In genomic region chr16:66900664-66901063, GRCm38 (mm10) we compare ENCODE assay signal across 14 mouse cellular contexts.
A peak's percentile ranks its signal among the peaks of the same experiment; 100 is the strongest.
DNase-seq lines count a peak whose midpoint lies in the region; ATAC-seq lines count a peak whose summit lies in the region.
"Had no signal": no experiment of that assay in that cellular context is flagged by ENCODE, and none has a peak within 500 bp of the region (broad histone marks: within the 10 kb centered on the region; RNA-seq: fewer than 3 reads in every experiment).

No protein-coding gene starts in this region.

- 0 out of 2 replicates have a peak, but pooled peaks have one; percentile 27 for ATAC-seq in forebrain, embryonic 13.5 days
- ATAC-seq in neural tube, embryonic 12.5 days (ENCODE audit: low FRiP score, low read depth), result 0 out of 2 replicates have a peak, but pooled peaks have one; percentile 29
- no peak for ATAC-seq in neural tube, embryonic 15.5 days (ENCODE audit: low FRiP score)
- peak; percentile 48; the same call in 1 of the 2 replicates for ATAC-seq in hindbrain, embryonic 16.5 days
- ATAC-seq: CD4-positive, CD25-positive, alpha-beta regulatory T cell, adult 4 months; lung, postnatal 0 days had no signal

- DNase-seq in forebrain, embryonic 10.5 days (ENCODE audit: extremely low spot score, low spot score), result no peak
- DNase-seq in heart, postnatal 4 days, result no peak
- no peak for DNase-seq in lung, postnatal 14 days
- DNase-seq: adrenal gland, postnatal 14 days; kidney, postnatal 10 days; right cerebral cortex, postnatal 4 days; thymus, adult 2 months had no signal

- no peaks in the 10 kb centered on the region for H3K4me1 ChIP-seq in forebrain, embryonic 13.5 days
- H3K4me1 ChIP-seq in forebrain, embryonic 10.5 days, result no peaks in the 10 kb centered on the region
- no peaks in the 10 kb centered on the region for H3K4me1 ChIP-seq in neural tube, embryonic 12.5 days
- H3K4me1 ChIP-seq in neural tube, embryonic 15.5 days, result no peaks in the 10 kb centered on the region
- peaks cover 2% of the 10 kb centered on the region; the same call in 1 of the 2 replicates for H3K4me1 ChIP-seq in hindbrain, embryonic 16.5 days (ENCODE audit: control insufficient read depth, insufficient read depth, low read depth, low read length)

- no peaks in the 10 kb centered on the region for H3K27me3 ChIP-seq in forebrain, embryonic 13.5 days
- no peaks in the 10 kb centered on the region for H3K27me3 ChIP-seq in forebrain, embryonic 10.5 days (ENCODE audit: poor library complexity, severe bottlenecking)
- no peaks in the 10 kb centered on the region for H3K27me3 ChIP-seq in neural tube, embryonic 12.5 days (replicated peaks)
- no peaks in the 10 kb centered on the region for H3K27me3 ChIP-seq in neural tube, embryonic 15.5 days (replicated peaks)
- no peaks in the 10 kb centered on the region for H3K27me3 ChIP-seq in hindbrain, embryonic 16.5 days (replicated peaks; ENCODE audit: control insufficient read depth, insufficient read depth, low read length)

- 49% methylated on average over 4 of the region's 4 CpGs for WGBS in forebrain, embryonic 13.5 days
- 70% methylated on average over 4 of the region's 4 CpGs for WGBS in forebrain, embryonic 10.5 days
- WGBS in neural tube, embryonic 12.5 days, result 53% methylated on average over 4 of the region's 4 CpGs
- 23% methylated on average over 4 of the region's 4 CpGs for WGBS in neural tube, embryonic 15.5 days
- 29% methylated on average over 4 of the region's 4 CpGs for WGBS in hindbrain, embryonic 16.5 days

- no peak overlapping the region for H3K4me3 ChIP-seq in forebrain, embryonic 13.5 days
- H3K4me3 ChIP-seq in forebrain, embryonic 10.5 days, result no peak overlapping the region
- H3K4me3 ChIP-seq in neural tube, embryonic 12.5 days, result no peak overlapping the region
- no peak overlapping the region for H3K4me3 ChIP-seq in neural tube, embryonic 15.5 days (replicated peaks)
- no peak overlapping the region for H3K4me3 ChIP-seq in hindbrain, embryonic 16.5 days (ENCODE audit: low read length)

- no peaks in the 10 kb centered on the region for H3K9me3 ChIP-seq in forebrain, embryonic 13.5 days (replicated peaks)
- H3K9me3 ChIP-seq in forebrain, embryonic 10.5 days, result no peaks in the 10 kb centered on the region
- H3K9me3 ChIP-seq in neural tube, embryonic 12.5 days, result no peaks in the 10 kb centered on the region
- H3K9me3 ChIP-seq in neural tube, embryonic 15.5 days (replicated peaks), result no peaks in the 10 kb centered on the region
- no peaks in the 10 kb centered on the region for H3K9me3 ChIP-seq in hindbrain, embryonic 16.5 days (ENCODE audit: control insufficient read depth, low read length)

- no peak overlapping the region for H3K4me2 ChIP-seq in forebrain, embryonic 13.5 days
- no peak overlapping the region for H3K4me2 ChIP-seq in neural tube, embryonic 12.5 days (replicated peaks)
- no peak overlapping the region for H3K4me2 ChIP-seq in neural tube, embryonic 15.5 days
- no peak overlapping the region for H3K4me2 ChIP-seq in hindbrain, embryonic 16.5 days (ENCODE audit: low read length)
- H3K4me2 ChIP-seq: liver, embryonic 11.5 days had no signal

- H3K9ac ChIP-seq in forebrain, embryonic 13.5 days, result no peak overlapping the region
- no peak overlapping the region for H3K9ac ChIP-seq in neural tube, embryonic 12.5 days
- no peak overlapping the region for H3K9ac ChIP-seq in neural tube, embryonic 15.5 days (replicated peaks)
- no peak overlapping the region for H3K9ac ChIP-seq in hindbrain, embryonic 16.5 days (ENCODE audit: low read depth, low read length)

- H3K36me3 ChIP-seq in forebrain, embryonic 13.5 days (ENCODE audit: poor library complexity, severe bottlenecking), result no peaks in the 10 kb centered on the region
- H3K36me3 ChIP-seq in forebrain, embryonic 10.5 days (replicated peaks), result no peaks in the 10 kb centered on the region
- H3K36me3 ChIP-seq in neural tube, embryonic 12.5 days, result no peaks in the 10 kb centered on the region
- H3K36me3 ChIP-seq in neural tube, embryonic 15.5 days, result no peaks in the 10 kb centered on the region
- no peaks in the 10 kb centered on the region for H3K36me3 ChIP-seq in hindbrain, embryonic 16.5 days (ENCODE audit: control insufficient read depth, insufficient read depth, low read length)

- no peak overlapping the region for H3K27ac ChIP-seq in forebrain, embryonic 13.5 days
- no peak overlapping the region for H3K27ac ChIP-seq in forebrain, embryonic 10.5 days
- H3K27ac ChIP-seq in neural tube, embryonic 12.5 days, result no peak overlapping the region
- no peak overlapping the region for H3K27ac ChIP-seq in neural tube, embryonic 15.5 days (replicated peaks)
- H3K27ac ChIP-seq in hindbrain, embryonic 16.5 days (ENCODE audit: low read depth, low read length), result no peak overlapping the region
